Mouse (Mus musculus): ENCODE data around the gene Mast2.

Mast2 gene

DNA sequence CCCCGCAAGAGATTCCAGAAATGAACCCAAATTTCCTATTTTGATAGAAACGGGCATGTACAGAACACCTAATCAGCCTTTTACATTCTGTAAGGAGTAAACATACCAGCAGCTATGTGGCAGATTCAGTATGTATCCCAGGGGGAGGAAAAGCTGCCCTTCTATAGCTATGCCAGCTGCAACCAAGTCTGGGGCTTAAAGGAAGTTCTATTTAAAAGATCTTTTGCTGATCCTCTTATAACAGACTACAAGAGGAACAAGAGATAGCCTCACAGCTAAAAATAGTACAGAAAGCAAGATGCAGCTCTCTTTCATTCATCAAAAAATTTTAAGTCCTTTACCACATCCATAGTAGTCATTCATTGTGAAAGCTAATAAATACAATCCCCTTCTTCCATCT, 57.3 kb downstream of the Mast2 start:
- DNase-seq (ENCODE audit: low spot score), result no peak

DNA sequence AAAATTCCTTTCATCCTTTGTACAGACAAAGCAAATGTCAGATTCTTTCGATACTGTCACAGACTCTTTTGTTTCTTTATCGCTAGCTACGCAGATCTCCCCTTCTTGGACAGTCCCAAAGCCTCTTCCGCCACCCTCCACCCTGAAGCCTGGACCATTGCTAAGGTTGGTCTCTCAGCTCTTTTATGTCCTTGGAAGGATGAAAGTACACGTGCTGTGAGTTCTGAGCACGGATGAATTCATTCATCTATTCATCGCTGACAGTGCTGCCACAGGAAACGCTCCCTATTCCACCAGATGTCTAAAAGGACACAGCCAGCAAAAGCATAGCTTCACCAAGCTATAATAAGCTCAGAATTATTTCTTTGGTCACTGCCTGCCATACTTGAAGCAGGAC, 58.0 kb downstream of the Mast2 start:
- DNase-seq (ENCODE audit: low spot score), result no peak

DNA sequence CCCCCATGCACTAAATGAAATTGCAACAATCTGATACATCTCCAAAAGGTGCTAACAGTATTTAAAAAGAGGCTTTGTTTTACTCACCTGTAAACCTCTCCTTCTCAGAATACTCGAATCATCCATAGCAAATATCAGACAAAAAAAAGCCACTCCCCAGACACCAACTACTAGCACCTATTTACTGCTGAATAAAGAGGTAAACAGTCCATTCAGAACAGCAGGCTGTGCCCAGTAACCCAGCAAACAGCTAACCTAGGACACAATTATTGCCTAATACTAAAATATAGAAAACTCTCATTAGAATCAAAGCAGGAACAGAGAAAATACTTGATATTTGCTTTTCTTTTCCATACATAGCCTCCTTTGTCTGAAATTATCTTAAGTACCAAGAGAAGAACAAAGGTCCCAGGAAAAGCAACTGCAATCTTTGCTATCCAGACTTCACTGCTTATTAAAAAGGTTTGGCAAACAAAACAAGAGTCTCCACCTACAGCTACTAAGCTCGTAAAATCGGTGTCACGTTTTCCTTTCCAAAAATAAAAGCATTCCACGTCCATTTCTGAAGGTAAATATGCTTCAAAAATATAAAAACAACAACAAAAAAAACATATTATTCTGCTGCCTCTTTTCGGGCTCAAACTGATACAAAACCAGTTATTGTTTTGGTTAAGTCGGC, 58.6 kb downstream of the Mast2 start:
- DNase-seq (ENCODE audit: low spot score), result no peak

DNA sequence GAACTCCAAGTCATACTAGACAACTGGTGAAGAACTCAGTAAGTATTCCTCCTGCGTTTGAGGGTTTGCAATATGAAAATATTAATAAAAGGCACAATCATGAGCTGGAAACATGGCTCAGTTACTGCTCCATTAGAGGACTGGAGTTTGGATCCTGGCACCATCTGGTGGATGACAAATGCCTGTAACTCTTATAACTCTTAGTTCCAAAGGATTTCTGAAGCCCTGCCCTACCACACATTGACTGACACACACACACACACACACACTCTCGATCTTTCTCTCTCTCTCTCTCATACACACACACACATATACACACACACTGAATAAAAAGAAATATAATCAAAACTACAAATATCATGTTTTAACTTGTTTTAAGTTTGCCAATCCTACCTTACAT, 60.1 kb downstream of the Mast2 start:
- no peak for DNase-seq (ENCODE audit: low spot score)

DNA sequence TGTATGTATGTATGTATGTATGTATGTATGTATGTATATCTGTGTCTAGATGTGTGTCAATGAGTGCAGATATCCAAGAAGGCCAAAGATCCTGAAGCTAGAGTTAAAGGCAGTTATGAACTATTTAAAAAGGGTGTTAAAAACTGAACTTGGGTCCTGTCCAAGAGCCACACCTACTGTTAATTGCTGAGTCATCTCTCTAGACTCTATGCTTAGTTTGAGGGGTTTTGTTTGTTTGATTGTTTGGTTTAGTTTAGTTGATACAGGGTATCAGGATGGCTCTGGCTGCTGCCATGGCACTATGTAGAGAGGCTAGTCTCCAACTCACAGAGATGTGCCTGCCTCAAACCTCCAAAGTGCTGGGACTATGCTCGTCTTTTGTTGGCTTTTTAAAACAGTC, 61.3 kb downstream of the Mast2 start:
- peak; percentile 65 for DNase-seq (ENCODE audit: low spot score)

DNA sequence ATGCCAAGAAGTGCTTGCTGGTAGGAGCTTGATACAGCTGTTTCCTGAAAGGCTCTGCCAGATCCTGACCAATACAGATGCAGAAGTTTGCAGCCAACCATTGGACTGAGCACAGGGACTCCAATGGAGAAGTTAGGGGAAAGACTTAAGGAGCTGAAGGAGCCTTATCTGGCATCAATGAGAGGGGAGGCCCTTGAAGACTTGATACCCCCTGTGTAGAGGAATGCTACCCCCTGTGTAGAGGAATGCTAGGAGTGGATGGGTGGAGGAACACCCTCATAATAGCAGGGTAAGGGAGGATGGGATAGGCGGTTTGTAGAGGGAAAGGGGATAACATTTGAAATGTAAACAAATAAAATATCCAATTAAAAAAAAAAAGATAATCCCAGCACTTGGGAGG, 65.9 kb downstream of the Mast2 start:
- no peak for DNase-seq (ENCODE audit: low spot score)

DNA sequence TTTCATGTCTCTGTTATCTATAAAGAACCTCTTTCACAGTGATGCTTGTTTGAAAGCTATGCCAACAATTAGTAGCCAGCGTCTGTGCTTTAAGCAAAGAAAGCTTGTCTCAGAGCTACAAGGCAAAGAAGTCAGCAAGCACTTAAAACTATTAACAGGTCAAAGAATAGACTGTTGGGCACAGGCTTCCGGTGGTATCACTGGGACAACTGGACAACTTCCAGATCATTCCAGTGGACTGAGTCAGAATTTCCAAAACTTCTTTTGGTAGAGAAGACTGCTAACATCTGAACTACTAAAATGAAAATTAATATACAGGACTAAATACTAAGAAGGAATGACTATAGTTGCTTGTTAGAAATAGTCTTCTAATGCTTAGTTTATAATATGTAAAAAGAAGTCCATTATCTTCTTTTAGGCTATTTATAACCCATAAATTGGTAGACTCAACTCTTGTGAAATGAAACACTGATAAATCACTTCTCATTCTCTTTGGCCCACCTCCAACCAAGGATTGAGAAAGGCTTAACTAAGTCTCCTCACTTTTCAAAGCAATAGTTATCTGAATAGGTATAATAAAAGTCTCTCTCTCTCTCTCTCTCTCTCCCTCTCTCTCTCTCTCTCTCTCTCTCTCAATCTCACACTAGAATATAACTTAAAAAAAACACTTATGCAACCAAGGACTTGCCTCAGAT, 85.9 kb downstream of the Mast2 start:
- no peak for DNase-seq (ENCODE audit: low spot score)

DNA sequence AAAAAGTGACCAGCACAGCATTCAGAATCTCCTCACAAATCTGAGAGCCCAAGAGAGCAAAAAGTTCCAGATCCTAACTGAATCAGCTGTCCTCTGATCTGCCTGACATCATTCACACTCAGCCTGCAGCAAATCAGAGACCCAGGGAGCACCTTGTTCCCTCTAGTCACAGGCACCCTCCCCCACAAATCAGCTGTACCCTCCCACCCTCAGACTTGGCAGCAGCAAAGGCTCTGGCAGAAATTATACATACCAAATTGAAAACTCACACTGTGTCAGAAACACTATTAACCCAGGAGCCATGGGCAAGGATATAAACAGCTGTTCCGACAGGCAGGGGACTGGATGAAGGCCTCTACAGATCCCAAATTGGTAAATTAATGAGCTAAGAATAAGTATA, 92.3 kb downstream of the Mast2 start:
- no peak for DNase-seq (ENCODE audit: low spot score)

DNA sequence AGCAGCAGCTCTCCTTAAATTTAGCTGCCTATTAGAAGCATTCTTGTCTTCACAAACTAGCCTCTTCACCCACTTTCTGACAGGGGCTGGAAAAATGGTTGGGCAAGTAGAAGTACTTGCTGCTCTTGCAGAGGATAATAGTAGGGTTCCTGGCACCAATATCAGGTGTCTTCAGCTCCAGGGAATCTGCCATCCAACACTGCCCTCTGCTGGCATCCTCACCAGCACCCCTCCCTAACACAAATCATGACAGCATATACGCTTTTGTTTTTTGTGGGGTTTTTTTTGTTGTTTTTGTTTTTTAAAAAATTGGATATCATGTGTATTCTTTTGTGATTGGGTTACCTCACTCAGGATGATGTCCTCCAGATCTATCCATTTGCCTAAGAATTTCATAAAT, 105.9 kb downstream of the Mast2 start:
- peak; percentile 9 for DNase-seq (ENCODE audit: low spot score)

DNA sequence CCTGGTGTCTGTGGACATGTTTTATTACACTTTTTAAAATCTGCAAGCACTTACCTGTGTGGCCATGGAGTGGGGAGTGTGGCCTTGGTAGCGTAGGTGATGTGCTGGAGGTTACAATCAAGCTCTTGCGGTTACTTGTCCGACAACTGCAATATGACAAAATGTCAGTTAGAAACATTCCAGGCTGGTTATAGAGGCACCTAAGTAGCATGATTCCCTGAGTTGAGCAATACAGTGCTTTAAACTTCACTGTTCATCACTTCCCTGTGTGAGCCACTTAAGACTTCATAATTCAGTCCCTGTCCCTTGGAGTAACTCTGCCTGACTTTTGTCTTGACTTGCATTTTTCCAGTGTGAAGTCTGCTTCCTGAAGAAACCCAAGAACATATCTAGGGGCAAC, 111.1 kb downstream of the Mast2 start:
- no peak for DNase-seq (ENCODE audit: low spot score)

DNA sequence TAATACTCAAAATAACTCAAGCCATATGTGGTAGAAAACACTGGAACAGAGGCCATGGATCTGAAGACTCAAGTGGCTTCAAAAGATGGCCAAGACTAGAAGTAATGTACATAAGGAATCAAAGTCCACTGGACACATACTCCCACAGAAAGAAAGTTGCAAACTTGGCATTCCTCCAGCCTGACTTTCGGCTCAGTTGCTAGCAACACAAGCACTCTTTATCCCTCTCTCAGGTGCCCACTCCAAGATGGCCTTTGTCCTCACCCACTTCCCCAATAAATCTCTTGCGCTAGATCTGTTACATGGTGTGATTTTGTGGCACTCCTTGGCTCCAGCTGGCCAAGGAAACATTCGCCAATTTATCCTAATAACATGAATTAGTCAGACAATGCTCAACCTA, 111.5 kb downstream of the Mast2 start:
- DNase-seq (ENCODE audit: low spot score), result no peak

DNA sequence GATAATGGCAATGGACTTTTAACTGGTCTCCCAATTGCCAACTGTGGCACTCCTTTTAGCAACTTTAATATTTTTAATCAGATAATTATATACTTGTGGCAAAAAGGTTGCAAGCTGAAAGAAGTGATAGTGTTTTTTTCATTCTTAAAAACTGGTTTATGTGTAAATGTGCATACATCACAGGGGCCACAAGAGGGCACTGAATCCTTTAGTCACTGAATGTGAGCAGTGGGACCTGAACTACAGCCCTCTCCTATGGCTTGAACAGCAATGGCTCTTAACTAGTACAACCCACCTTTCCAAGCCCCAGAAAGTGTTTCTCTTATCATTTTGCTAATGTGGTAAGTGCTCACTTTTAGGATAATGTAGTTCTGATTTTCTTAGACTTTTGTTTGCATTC, 121.9 kb downstream of the Mast2 start:
- peak; percentile 29 for DNase-seq (ENCODE audit: low spot score)

DNA sequence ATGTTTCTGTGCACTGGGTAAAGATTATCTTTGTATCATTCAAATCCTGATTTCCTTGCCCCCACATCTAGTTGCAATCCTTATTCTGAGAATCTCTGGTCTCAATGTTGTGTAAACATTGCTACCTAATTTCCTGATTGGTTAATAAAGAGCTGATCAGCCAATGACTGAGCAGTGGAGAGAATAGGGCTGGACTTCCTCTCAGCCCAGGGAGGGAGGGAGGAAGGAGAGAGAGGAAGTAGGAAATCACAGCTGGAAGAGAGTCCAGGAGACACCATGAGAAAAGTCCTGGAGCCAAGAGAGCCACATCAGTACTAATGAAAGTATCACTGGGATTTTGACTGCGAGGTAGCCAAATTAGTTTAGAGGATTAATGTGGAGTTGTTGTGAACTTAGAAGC, 127.7 kb downstream of the Mast2 start:
- no peak for DNase-seq (ENCODE audit: low spot score)

DNA sequence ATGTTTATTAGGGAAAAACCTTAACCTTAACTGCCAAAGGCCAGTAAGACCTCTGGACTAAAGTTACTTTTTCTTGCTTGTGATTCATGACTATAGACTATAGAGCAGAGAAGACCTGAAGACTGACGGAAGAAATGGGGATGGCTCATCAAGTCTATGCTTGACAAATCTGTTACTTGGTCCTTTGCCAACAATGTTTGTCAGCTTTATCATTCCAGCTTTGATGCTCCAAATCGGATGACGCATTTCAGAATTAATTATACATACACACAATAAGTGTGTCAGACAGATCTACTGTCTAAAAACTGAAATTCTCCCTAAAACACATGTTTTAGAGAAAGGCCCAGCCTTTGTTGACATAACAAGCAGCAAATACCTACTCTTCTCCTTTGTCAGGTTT, 134.7 kb downstream of the Mast2 start:
- no peak for DNase-seq (ENCODE audit: low spot score)

DNA sequence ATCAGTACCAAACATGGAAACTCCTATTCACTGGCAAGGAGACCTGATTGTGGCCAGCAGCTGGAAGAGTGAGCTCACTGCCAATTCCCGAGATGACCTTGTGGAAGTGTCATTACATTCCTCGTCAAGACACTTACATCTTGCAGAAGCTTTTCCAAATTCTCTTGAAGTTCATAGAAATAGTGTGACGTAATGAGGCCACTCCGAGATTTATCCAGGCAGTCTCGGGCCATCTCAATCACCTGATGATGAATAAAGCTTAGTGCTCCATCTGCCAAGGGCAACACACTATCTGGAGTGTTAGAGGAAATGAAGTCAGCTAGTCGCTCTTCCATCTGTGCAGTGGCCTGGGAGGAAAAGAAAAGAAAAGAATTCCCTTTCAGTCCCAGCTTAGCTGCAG, 141.9 kb downstream of the Mast2 start:
- DNase-seq (ENCODE audit: low spot score), result no peak

DNA sequence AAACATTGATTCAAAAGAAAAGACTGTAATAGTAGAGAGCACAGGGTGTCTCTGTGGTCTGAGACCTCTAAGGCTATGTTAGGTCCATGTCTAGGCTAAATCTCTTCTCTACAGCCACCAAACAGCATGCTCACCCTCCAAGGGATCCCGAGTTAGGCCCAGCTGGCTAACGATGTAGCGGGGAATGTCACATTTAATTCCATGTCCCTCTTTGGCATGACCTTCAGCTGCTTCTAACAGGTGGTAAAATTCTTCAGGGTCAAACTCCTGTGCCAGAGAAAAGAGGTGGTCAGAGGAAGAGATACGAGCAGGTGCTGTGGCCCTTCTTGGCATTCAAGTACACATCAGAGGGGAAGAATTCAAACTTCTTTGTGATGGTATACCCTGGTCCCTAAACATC, 146.4 kb downstream of the Mast2 start:
- DNase-seq (ENCODE audit: low spot score), result no peak

DNA sequence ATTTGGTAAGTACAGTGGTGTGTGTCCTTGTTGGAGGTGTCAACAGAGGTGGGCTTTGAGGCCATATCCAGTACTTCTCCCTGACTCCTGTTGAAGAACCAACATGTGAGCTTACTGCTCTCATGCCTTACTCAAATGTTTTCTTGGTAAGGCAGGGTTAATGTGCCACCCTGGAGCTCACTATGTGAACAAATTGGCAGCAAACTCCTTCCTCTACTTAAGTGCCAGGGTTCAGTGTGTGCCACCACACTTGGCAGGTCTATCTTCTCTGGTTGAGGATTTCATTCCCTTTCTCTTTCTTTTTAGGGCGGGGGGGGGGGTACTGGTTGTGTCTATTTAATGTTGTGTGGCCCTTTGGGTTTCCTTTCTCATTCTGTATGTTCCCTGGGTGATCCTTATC, 159.4 kb downstream of the Mast2 start:
- DNase-seq (ENCODE audit: low spot score), result no peak

DNA sequence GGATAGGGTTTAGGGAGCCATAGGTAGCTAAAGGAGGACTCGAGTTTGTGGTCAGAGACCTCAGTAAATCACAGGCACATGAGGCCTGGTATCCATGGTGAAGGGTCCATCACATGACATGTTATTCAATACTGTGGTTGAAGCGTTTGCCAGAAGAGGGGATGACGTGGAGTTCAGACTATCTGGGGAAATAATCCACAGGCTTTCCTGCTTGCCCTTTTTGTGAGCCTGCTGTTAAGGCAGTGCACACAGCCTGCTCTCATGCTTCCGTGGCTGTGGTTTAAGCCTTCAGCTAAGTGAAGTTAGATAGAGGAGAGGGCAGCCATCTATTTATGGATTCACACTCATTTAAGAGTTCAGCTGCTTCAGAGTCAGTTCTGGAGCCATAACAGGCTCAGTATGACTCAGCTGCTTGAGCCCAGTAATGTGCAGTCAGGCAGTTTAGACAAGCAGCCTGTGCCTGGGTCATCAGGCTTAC, 163.1 kb downstream of the Mast2 start:
- no peak for DNase-seq (ENCODE audit: low spot score)

DNA sequence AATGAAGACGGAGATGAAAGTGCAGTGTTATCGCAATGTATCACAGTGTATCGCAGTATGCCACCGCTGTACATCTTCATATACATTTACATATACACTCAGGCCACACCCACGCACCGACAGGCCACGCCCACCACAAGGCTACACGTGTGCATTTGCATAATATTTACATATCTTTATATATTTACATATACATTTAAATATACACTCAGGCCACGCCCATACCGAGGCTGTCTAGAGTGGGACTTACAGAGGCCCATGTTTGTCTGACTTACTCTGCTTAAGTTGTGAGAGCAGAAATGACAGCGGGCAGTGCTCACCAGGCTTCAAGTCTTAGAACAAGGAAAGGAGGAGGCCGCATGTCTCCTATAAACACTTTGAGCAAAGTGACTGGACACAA, 170.7 kb downstream of the Mast2 start:
- DNase-seq (ENCODE audit: low spot score), result peak; percentile 53

DNA sequence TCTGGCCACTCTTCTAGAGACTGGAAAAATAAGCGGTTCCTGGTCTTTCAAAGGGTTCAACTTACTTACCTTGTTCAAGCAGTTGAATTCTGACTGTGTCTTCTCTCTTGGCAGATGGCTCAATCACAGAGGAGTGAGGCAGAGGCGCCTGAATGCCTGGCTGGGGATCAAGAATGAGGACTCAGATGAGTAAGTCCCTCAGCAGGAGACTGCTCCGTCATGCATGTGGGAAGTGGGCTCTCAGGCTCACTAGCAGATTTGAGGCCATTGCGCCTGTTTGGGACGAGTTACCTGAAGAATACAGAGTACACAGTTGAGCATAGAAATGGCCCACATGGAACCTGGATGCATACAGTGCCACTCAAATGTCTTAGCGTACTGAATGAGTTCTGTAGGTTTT, 172.4 kb downstream of the Mast2 start:
- no peak for DNase-seq (ENCODE audit: low spot score)

DNA sequence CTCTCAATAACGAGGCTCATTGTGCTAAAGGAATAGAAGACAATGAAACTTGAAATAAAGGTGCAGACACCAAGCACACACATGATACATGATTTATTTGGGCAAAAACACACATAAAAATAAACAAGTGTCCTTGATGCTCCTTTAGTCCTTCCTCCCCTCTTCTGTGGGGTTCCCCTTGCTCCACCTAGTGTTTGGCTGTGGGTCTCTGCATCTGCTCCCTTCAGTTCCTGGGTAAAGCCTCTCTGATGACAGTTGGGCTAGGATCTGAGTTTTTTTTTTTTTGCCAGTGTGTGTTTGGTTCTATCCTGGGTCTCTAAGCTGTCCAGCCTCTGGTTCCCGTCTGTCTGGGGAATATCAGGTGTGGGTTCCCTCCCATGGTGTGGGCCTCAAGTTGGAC, 181.8 kb downstream of the Mast2 start:
- no peak for DNase-seq (ENCODE audit: low spot score)

DNA sequence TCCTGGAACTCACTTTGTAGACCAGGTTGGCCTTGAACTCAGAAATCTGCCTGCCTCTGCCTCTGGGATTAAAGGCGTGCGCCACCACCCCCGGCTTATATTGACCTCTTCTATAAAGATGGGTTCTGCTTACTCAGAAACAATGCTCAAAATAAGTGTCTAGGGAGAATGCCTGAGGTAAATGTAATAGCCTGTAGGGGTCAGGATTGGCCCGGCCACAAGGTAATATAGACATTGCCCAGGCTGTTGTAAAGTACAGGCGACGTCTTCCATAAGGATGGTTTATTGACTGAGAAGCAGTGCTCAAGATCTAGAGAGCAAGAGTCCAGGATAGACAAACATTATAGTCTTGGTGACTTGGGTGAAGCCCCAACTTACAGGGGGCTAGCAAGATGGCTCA, 195.8 kb downstream of the Mast2 start:
- no peak for DNase-seq (ENCODE audit: low spot score)
